Mouse (Mus musculus) forebrain, embryonic 12.5 days (tissue): Measurements from ENCODE around the gene Prss33. TPM values are rescaled to one million over a fixed set of nuclear protein-coding genes. Genes with fewer than 3 reads are reported as not detected.

Source experiments
- ATAC-seq: fragments of 200-750 bp; cut with Nextera tagmentation; 2 replicates; pipeline ENCODE4 v1.8.0; 2017; ENCODE audit warnings: moderate TSS enrichment; ENCODE audit not compliant: low FRiP score
- H3K27ac ChIP-seq: fragments of 300-500 bp; sonication (generic); 2 replicates; pipeline ENCODE4 v1.5.1; 2016; ENCODE audit warnings: mild to moderate bottlenecking
- H3K27me3 ChIP-seq: fragments of 300-500 bp; sonication (generic); 2 replicates; pipeline ENCODE4 v1.6.1; 2016; ENCODE audit warnings: mild to moderate bottlenecking
- H3K36me3 ChIP-seq: fragments of 300-500 bp; sonication (generic); replicated peaks from 2 replicates; pipeline ENCODE4 v1.6.1; 2016; ENCODE audit warnings: mild to moderate bottlenecking
- H3K4me1 ChIP-seq: fragments of 300-500 bp; sonication (generic); 2 replicates; pipeline ENCODE4 v1.6.1; 2016
- H3K4me2 ChIP-seq: fragments of 300-500 bp; sonication (generic); 2 replicates; pipeline ENCODE4 v1.6.1; 2016; ENCODE audit warnings: mild to moderate bottlenecking, moderate library complexity
- H3K4me3 ChIP-seq: fragments of 300-500 bp; sonication (generic); replicated peaks from 2 replicates; pipeline ENCODE4 v1.5.1; 2016; ENCODE audit warnings: mild to moderate bottlenecking
- H3K9ac ChIP-seq: fragments of 300-500 bp; sonication (generic); 2 replicates; pipeline ENCODE4 v1.6.1; 2016; ENCODE audit warnings: mild to moderate bottlenecking
- H3K9me3 ChIP-seq: fragments of 300-500 bp; sonication (generic); 2 replicates; pipeline ENCODE4 v1.6.1; 2016
- WGBS: fragments of 180-500 bp; shearing (Covaris S2); methylation state at CpG from one replicate; pipeline ENCODE4 v1.1.7; 2016; 5-methylcytosine and 5-hydroxymethylcytosine counted together
- polyA plus RNA-seq: library from polyadenylated mRNA; unstranded; fragments of >200 nt; fragmentation: Nextera tagmentation; extraction: Ambion mirVana; gene quantifications from 2 replicates; pipeline ENCODE4 v1.2.1, GENCODE M21; 2016

Gene Prss33
- polyA plus RNA-seq, 1 experiment from 2014 or later: not detected

- 61% methylated on average over 18 of the region's 19 CpGs for WGBS
- Histone ChIP-seq H3K9me3 (no peaks in the 10 kb centered on the region), H3K36me3 (no peaks in the 10 kb centered on the region), H3K27ac (0 out of 2 replicates have a peak overlapping the region, but pooled peaks have one; percentile 50), H3K9ac (no peak overlapping the region), H3K27me3 (peaks cover 5% of the 10 kb centered on the region; the same call in 1 of the 2 replicates), H3K4me2 (no peak overlapping the region), H3K4me3 (no peak overlapping the region), H3K4me1 (no peaks in the 10 kb centered on the region)
- no peak for ATAC-seq
These were observed 15.2 kb upstream of the Prss33 start for GRCm38 (mm10) chr17:23850853-23851749.

DNA sequence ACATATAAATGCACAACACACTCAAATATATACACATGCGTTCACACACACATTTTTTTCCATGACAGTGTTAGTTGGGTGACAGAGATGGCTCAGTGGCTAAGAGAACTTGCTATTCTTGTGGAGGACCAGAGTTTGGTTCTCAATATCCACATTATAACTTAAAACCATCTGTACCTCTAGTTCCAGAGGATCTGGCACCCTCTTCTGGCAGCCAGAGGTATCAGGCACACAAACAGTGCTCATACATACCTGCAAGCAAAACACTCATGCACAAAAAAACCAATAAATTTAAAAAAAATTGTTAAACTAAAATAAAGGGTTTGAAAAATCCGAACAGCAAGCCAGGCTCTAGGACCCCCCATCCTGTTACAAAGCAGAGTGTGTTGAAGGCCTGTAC is 14.2 kb upstream of the Prss33 start:
- H3K4me1 ChIP-seq: no peaks in the 10 kb centered on the region
- WGBS: 64% methylated on average over 2 of the region's 2 CpGs

DNA sequence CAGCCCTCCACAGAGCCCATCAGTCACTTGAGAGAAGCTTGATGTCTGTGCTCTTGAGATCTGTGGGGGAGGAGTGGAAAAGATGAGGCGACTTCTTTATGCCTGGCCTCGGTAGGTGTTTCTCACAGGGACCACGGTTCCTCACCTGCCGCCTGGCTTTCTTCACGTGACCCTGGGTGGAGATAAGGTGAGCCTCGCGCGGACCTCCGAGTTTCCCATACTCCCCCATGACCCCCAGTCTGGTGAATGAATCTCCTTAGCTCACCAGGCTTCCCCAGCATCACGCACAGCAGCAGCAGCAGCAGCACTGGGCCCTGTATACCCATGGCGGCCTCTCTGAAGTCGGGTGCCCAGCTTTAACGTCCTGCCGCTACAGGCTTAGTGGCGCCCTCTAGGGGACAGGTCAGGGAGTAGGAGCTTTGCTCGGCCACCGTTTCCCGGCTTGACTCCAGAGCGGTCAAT is 8.0 kb upstream of the Prss33 start, which contains the start of the genes Prss32 and Prss41:
Prss32 (plus strand) TSS at position 44 of the 462 bp plus-strand sequence.
Prss41 (minus strand) TSS at position 361 of the 462 bp plus-strand sequence.
- no peaks in the 10 kb centered on the region for H3K4me1 ChIP-seq
- H3K9ac ChIP-seq: 0 out of 2 replicates have a peak within 1 kb of the TSS, but pooled peaks have one; percentile 26
- no peaks in the 10 kb centered on the region for H3K9me3 ChIP-seq
- H3K36me3 ChIP-seq: no peaks in the 10 kb centered on the region
- H3K4me2 ChIP-seq: peak within 1 kb of the TSS; percentile 42
- H3K27ac ChIP-seq: no peak within 1 kb of the TSS
- H3K4me3 ChIP-seq: peak within 1 kb of the TSS; percentile 18; the same call in 1 of the 2 replicates
- 11% methylated on average over 19 of the region's 19 CpGs for WGBS
- H3K27me3 ChIP-seq: peaks cover 9% of the 10 kb centered on the region; the same call in 1 of the 2 replicates
- peak; percentile 60; the same call in 1 of the 2 replicates for ATAC-seq

More for the DNA sequence above, 14.2 kb upstream of the Prss33 start:
- Histone ChIP-seq H3K4me3 (no peak overlapping the region), H3K36me3 (no peaks in the 10 kb centered on the region), H3K9ac (no peak overlapping the region), H3K27ac (no peak overlapping the region), H3K9me3 (no peaks in the 10 kb centered on the region), H3K4me2 (no peak overlapping the region), H3K27me3 (peaks cover 5% of the 10 kb centered on the region; the same call in 1 of the 2 replicates)
- ATAC-seq: no peak

DNA sequence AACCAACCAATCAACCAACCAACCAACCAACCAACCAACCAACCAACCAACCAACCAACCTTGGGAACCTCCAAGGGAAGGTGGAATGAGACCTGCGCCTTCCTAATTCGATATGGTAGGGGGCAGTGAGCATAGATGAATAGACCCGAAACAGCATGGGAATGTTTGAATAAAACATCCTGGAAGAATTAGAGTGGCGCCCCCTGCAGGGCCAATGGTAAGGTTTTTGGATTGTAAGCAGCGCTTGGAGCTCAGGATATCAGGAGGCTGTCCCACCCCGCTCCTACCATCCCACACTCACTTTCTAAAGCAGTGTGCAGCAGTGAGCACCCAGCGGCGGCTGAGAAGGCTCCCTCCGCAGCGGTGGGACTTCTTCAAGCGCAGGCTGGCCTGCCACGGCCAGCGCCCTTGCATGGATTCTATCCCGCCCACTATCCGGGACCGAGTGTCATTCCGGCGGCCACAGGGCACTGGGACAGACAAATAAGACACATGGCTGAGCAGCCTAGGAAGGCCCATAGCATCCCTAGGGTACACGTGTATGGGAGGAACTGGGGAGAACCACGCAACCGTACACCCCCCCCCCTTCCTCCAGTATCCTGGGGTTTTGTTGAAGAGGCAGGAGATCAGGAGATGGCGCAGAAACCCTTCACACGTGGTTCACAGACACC is 7.4 kb upstream of the Prss33 start:
- ATAC-seq: peak; percentile 30; the same call in 1 of the 2 replicates
- H3K9me3 ChIP-seq: no peaks in the 10 kb centered on the region
- 47% methylated on average over 23 of the region's 23 CpGs for WGBS
- peak overlapping the region; percentile 18; the same call in 1 of the 2 replicates for H3K4me3 ChIP-seq
- H3K36me3 ChIP-seq: no peaks in the 10 kb centered on the region
- H3K27ac ChIP-seq: no peak overlapping the region
- peaks cover 9% of the 10 kb centered on the region; the same call in 1 of the 2 replicates for H3K27me3 ChIP-seq
- H3K9ac ChIP-seq: 0 out of 2 replicates have a peak overlapping the region, but pooled peaks have one; percentile 26
- H3K4me2 ChIP-seq: peak overlapping the region; percentile 42
- no peaks in the 10 kb centered on the region for H3K4me1 ChIP-seq

DNA sequence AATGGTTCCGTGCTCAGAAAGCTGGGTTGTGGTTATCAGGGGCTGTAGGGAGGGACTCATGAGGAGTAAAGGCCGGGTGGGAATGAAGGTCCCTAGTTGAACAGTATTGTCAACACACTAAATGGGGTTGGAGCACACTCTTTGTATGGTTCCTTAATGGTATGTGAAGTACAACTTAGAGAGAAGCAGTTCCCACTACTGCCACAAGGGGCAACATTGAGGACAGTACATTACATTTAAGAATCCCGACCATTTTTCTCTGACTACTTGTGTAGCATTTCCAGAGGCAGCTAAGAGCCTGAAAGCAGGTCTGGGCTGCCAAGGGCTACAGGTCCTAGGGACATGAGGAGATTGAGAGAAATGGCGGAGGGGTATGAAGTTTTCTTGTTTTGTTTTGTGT is 5.3 kb upstream of the Prss33 start:
- Histone ChIP-seq H3K9me3 (no peaks in the 10 kb centered on the region), H3K4me1 (no peaks in the 10 kb centered on the region), H3K27ac (no peak overlapping the region), H3K36me3 (no peaks in the 10 kb centered on the region), H3K9ac (no peak overlapping the region), H3K27me3 (peaks cover 11% of the 10 kb centered on the region; the same call in 1 of the 2 replicates), H3K4me2 (no peak overlapping the region), H3K4me3 (no peak overlapping the region)
- ATAC-seq: no peak; the same call in 1 of the 2 replicates
- WGBS: 26% methylated on average over 4 of the region's 4 CpGs

DNA sequence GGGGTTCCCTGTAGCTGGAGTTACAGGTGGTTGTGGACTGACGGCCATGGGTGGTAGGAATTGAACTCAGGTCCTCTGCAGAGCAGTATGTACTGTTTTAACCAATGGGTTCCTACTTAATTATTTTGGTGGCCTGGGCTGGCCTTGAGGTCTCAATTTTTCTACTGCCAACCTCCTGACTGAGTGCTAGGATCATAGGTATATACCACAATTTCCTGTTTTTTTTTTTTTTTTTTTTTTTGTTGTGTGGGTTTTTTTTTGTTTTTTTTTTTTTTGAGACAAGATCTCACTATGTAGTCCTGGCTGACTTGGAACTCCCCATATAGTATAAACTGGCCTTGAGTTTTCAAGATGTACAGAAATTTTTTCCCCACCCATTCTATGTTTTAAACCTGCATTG is 4.7 kb downstream of the Prss33 start:
- H3K9ac ChIP-seq: no peak overlapping the region
- no peak overlapping the region for H3K27ac ChIP-seq
- H3K4me1 ChIP-seq: peaks cover 23% of the 10 kb centered on the region
- ATAC-seq: no peak
- WGBS: 92% methylated on average over 1 of the region's 1 CpGs
- H3K4me2 ChIP-seq: no peak overlapping the region
- peaks cover 49% of the 10 kb centered on the region for H3K27me3 ChIP-seq
- H3K4me3 ChIP-seq: no peak overlapping the region
- H3K9me3 ChIP-seq: no peaks in the 10 kb centered on the region
- peaks cover 13% of the 10 kb centered on the region for H3K36me3 ChIP-seq

DNA sequence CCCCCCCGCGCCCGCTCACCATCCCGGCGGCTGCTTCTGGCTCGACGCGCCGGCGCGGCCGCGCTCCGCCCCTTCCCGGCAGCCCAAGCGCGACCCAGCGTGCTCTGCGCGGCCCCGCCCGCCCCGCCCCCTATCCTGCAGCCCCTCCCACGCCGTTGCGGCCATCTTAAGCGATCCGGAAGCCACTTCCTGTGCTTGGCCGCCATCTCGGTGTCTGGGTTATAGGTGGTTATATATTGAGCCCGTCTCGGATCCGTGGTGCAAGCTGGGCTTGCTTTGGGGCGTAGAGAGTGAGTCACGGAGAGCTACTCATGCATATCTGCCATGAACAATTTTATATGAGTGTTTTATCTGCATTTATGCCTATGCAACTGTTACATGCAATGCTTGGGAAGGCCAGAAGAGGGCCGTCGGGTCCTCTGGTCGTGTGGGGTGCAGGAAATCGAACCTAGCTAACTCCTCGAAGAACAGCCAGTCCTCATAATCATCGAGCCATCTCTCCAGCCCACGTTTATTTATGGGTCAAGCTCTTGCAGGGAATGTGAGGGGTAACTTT is 6.7 kb downstream of the Prss33 start, which contains the start of gene Elob:
Elob (minus strand) TSS at position 73 of the 556 bp plus-strand sequence.
- Histone ChIP-seq H3K4me2 (peak within 1 kb of the TSS; percentile 87), H3K9me3 (no peaks in the 10 kb centered on the region), H3K4me3 (peak within 1 kb of the TSS; percentile 65), H3K4me1 (peaks cover 23% of the 10 kb centered on the region), H3K36me3 (peaks cover 33% of the 10 kb centered on the region), H3K27ac (peak within 1 kb of the TSS; percentile 94), H3K9ac (peak within 1 kb of the TSS; percentile 81), H3K27me3 (peaks cover 38% of the 10 kb centered on the region)
- WGBS: 1% methylated on average over 24 of the region's 42 CpGs
- peak; percentile 94 for ATAC-seq

- peak; percentile 76 for ATAC-seq
- H3K4me2 ChIP-seq: peak overlapping the region; percentile 87
- peaks cover 23% of the 10 kb centered on the region for H3K4me1 ChIP-seq
- peaks cover 31% of the 10 kb centered on the region for H3K27me3 ChIP-seq
- H3K36me3 ChIP-seq: peaks cover 40% of the 10 kb centered on the region
- H3K27ac ChIP-seq: peak overlapping the region; percentile 94
- WGBS: 1% methylated on average over 47 of the region's 47 CpGs
- H3K9me3 ChIP-seq: no peaks in the 10 kb centered on the region
- peak overlapping the region; percentile 65 for H3K4me3 ChIP-seq
- peak overlapping the region; percentile 81 for H3K9ac ChIP-seq
These were observed 7.4 kb downstream of the Prss33 start for GRCm38 (mm10) chr17:23828271-23829001.

GRCm38 (mm10) chr17:23825591-23825990 is 10.3 kb downstream of the Prss33 start:
- peaks cover 69% of the 10 kb centered on the region for H3K36me3 ChIP-seq
- no peak overlapping the region for H3K4me2 ChIP-seq
- ATAC-seq: no peak
- H3K9me3 ChIP-seq: no peaks in the 10 kb centered on the region
- H3K4me3 ChIP-seq: no peak overlapping the region
- no peak overlapping the region for H3K9ac ChIP-seq
- no peak overlapping the region for H3K27ac ChIP-seq
- peaks cover 23% of the 10 kb centered on the region for H3K4me1 ChIP-seq
- WGBS: 89% methylated on average over 4 of the region's 4 CpGs
- H3K27me3 ChIP-seq: peaks cover 6% of the 10 kb centered on the region; the same call in 1 of the 2 replicates

- Histone ChIP-seq H3K9ac (no peak overlapping the region), H3K4me3 (no peak overlapping the region), H3K9me3 (peaks cover 9% of the 10 kb centered on the region), H3K4me2 (no peak overlapping the region), H3K27ac (no peak overlapping the region), H3K4me1 (peaks cover 20% of the 10 kb centered on the region), H3K27me3 (no peaks in the 10 kb centered on the region), H3K36me3 (peaks cover 89% of the 10 kb centered on the region)
- WGBS: 89% methylated on average over 12 of the region's 12 CpGs
- ATAC-seq: no peak
These were observed 12.2 kb downstream of the Prss33 start for GRCm38 (mm10) chr17:23823614-23824013.

DNA sequence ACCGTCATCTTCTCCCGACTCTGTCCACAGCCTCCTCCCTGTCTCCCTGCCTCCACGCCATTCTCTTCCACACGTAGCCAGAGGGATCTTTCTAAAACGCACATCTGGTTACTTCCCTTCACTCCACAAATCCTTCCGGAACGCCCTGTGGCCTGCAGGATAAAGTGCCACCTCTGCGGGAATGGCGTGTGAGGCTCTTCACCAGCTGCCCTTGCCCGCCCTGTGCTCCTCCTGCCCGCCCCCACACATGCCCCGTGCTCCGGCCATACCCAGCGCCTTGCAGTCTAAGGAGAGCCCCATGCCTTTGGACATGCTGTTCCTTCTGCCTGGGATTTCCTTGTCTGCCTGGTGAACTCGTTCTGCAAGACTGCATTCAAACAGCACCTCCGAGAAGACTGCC is 12.8 kb downstream of the Prss33 start:
- Histone ChIP-seq H3K27me3 (no peaks in the 10 kb centered on the region), H3K4me1 (peaks cover 17% of the 10 kb centered on the region), H3K9me3 (peaks cover 15% of the 10 kb centered on the region), H3K36me3 (peaks cover 95% of the 10 kb centered on the region), H3K9ac (no peak overlapping the region), H3K4me3 (no peak overlapping the region), H3K27ac (no peak overlapping the region), H3K4me2 (no peak overlapping the region)
- WGBS: 85% methylated on average over 16 of the region's 16 CpGs
- ATAC-seq: no peak
